Mouse (Mus musculus) hindbrain, embryonic 13.5 days (tissue): ENCODE data around the gene Jph4. TPM values are rescaled to one million over a fixed set of nuclear protein-coding genes. Genes with fewer than 3 reads are reported as not detected.

Experiments
- ATAC-seq: fragments of 200-750 bp; cut with Nextera tagmentation; 2 replicates; pipeline ENCODE4 v1.8.0; 2017; ENCODE audit warnings: moderate TSS enrichment; ENCODE audit not compliant: low FRiP score
- H3K27ac ChIP-seq: fragments of 300-500 bp; sonication (generic); 2 replicates; pipeline ENCODE4 v1.5.1; 2015; ENCODE audit warnings: inconsistent platforms, mild to moderate bottlenecking, moderate library complexity
- H3K27me3 ChIP-seq: fragments of 300-500 bp; sonication (generic); 2 replicates; pipeline ENCODE4 v1.6.1; 2015; ENCODE audit warnings: mild to moderate bottlenecking, inconsistent platforms
- H3K36me3 ChIP-seq: fragments of 300-500 bp; sonication (generic); 2 replicates; pipeline ENCODE4 v1.6.1; 2015; ENCODE audit warnings: mild to moderate bottlenecking, inconsistent platforms
- H3K4me1 ChIP-seq: fragments of 300-500 bp; sonication (generic); replicated peaks from 2 replicates; pipeline ENCODE4 v1.6.1; 2015; ENCODE audit warnings: inconsistent platforms
- H3K4me2 ChIP-seq: fragments of 300-500 bp; sonication (generic); 2 replicates; pipeline ENCODE4 v1.6.1; 2015; ENCODE audit warnings: inconsistent platforms, mild to moderate bottlenecking, moderate library complexity
- H3K4me3 ChIP-seq: fragments of 300-500 bp; sonication (generic); 2 replicates; pipeline ENCODE4 v1.5.1; 2015; ENCODE audit warnings: mild to moderate bottlenecking, inconsistent platforms
- H3K9ac ChIP-seq: fragments of 300-500 bp; sonication (generic); 2 replicates; pipeline ENCODE4 v1.6.1; 2015; ENCODE audit warnings: mild to moderate bottlenecking, inconsistent platforms
- H3K9me3 ChIP-seq: fragments of 300-500 bp; sonication (generic); 2 replicates; pipeline ENCODE4 v1.6.1; 2016; ENCODE audit warnings: inconsistent platforms
- WGBS: fragments of 180-500 bp; shearing (Covaris S2); methylation state at CpG from one replicate; pipeline ENCODE4 v1.1.7; 2015; 5-methylcytosine and 5-hydroxymethylcytosine counted together
- polyA plus RNA-seq: library from polyadenylated mRNA; unstranded; fragments of >200 nt; fragmentation: Nextera tagmentation; extraction: Ambion mirVana; gene quantifications from 2 replicates; pipeline ENCODE4 v1.2.1, GENCODE M21; 2015

The Jph4 gene
- polyA plus RNA-seq, 1 experiment from 2014 or later, result 22.2 TPM

GRCm38 (mm10) chr14:55089199-55089947, 27.4 kb downstream of the Jph4 start:
- Histone ChIP-seq H3K27me3 (no peaks in the 10 kb centered on the region), H3K36me3 (0 out of 2 replicates have a peak, but pooled peaks cover 2% of the 10 kb centered on the region), H3K4me2 (peak overlapping the region; percentile 90), H3K4me3 (peak overlapping the region; percentile 80), H3K4me1 (peaks cover 78% of the 10 kb centered on the region), H3K9ac (peak overlapping the region; percentile 98), H3K27ac (peak overlapping the region; percentile 97), H3K9me3 (no peaks in the 10 kb centered on the region)
- ATAC-seq, result no peak
- 54% methylated on average over 13 of the region's 13 CpGs for WGBS

- ATAC-seq, result no peak
- H3K27me3 ChIP-seq, result no peaks in the 10 kb centered on the region
- H3K9ac ChIP-seq, result 0 out of 2 replicates have a peak overlapping the region, but pooled peaks have one; percentile 14
- H3K4me1 ChIP-seq, result peaks cover 85% of the 10 kb centered on the region
- peak overlapping the region; percentile 86 for H3K27ac ChIP-seq
- no peaks in the 10 kb centered on the region for H3K9me3 ChIP-seq
- 77% methylated on average over 6 of the region's 6 CpGs for WGBS
- peak overlapping the region; percentile 25; the same call in 1 of the 2 replicates for H3K4me2 ChIP-seq
- 0 out of 2 replicates have a peak, but pooled peaks cover 3% of the 10 kb centered on the region for H3K36me3 ChIP-seq
- H3K4me3 ChIP-seq, result no peak overlapping the region
These were observed 30.7 kb downstream of the Jph4 start for GRCm38 (mm10) chr14:55086009-55086514.

- Histone ChIP-seq H3K4me2 (peak overlapping the region; percentile 25), H3K4me3 (no peak overlapping the region), H3K27me3 (no peaks in the 10 kb centered on the region), H3K36me3 (0 out of 2 replicates have a peak, but pooled peaks cover 3% of the 10 kb centered on the region), H3K9ac (peak overlapping the region; percentile 44; the same call in 1 of the 2 replicates), H3K27ac (peak overlapping the region; percentile 86), H3K4me1 (peaks cover 82% of the 10 kb centered on the region), H3K9me3 (no peaks in the 10 kb centered on the region)
- 24% methylated on average over 9 of the region's 9 CpGs for WGBS
- ATAC-seq, result peak; percentile 38
These were observed 31.3 kb downstream of the Jph4 start for GRCm38 (mm10) chr14:55085324-55086008.

GRCm38 (mm10) chr14:55083481-55083880, 33.3 kb downstream of the Jph4 start:
- WGBS, result 74% methylated on average over 6 of the region's 6 CpGs
- H3K4me1 ChIP-seq, result peaks cover 80% of the 10 kb centered on the region
- ATAC-seq, result no peak
- no peak overlapping the region for H3K27ac ChIP-seq
- H3K9ac ChIP-seq, result no peak overlapping the region; the same call in 1 of the 2 replicates
- no peaks in the 10 kb centered on the region for H3K27me3 ChIP-seq
- H3K4me2 ChIP-seq, result no peak overlapping the region
- no peak overlapping the region for H3K4me3 ChIP-seq
- 0 out of 2 replicates have a peak, but pooled peaks cover 3% of the 10 kb centered on the region for H3K36me3 ChIP-seq
- H3K9me3 ChIP-seq, result no peaks in the 10 kb centered on the region

GRCm38 (mm10) chr14:55081105-55081504, 35.6 kb downstream of the Jph4 start:
- 0 out of 2 replicates have a peak, but pooled peaks cover 2% of the 10 kb centered on the region for H3K27me3 ChIP-seq
- no peak overlapping the region for H3K4me3 ChIP-seq
- 13% methylated on average over 5 of the region's 5 CpGs for WGBS
- H3K36me3 ChIP-seq, result 0 out of 2 replicates have a peak, but pooled peaks cover 3% of the 10 kb centered on the region
- H3K4me2 ChIP-seq, result no peak overlapping the region
- H3K9ac ChIP-seq, result no peak overlapping the region
- no peak for ATAC-seq
- no peaks in the 10 kb centered on the region for H3K9me3 ChIP-seq
- H3K4me1 ChIP-seq, result peaks cover 79% of the 10 kb centered on the region
- H3K27ac ChIP-seq, result peak overlapping the region; percentile 53; the same call in 1 of the 2 replicates

- Histone ChIP-seq H3K4me3 (0 out of 2 replicates have a peak overlapping the region, but pooled peaks have one; percentile 15), H3K36me3 (peaks cover 8% of the 10 kb centered on the region), H3K9ac (peak overlapping the region; percentile 63; the same call in 1 of the 2 replicates), H3K27me3 (0 out of 2 replicates have a peak, but pooled peaks cover 2% of the 10 kb centered on the region), H3K4me2 (peak overlapping the region; percentile 47), H3K4me1 (peaks cover 67% of the 10 kb centered on the region), H3K9me3 (no peaks in the 10 kb centered on the region), H3K27ac (peak overlapping the region; percentile 92)
- 24% methylated on average over 8 of the region's 8 CpGs for WGBS
- ATAC-seq, result peak; percentile 41
These were observed 37.3 kb downstream of the Jph4 start for GRCm38 (mm10) chr14:55079214-55079970.

- Histone ChIP-seq H3K9ac (peak overlapping the region; percentile 63), H3K36me3 (peaks cover 17% of the 10 kb centered on the region), H3K4me3 (peak overlapping the region; percentile 15; the same call in 1 of the 2 replicates), H3K27ac (peak overlapping the region; percentile 92), H3K4me1 (peaks cover 62% of the 10 kb centered on the region), H3K4me2 (peak overlapping the region; percentile 47), H3K27me3 (0 out of 2 replicates have a peak, but pooled peaks cover 2% of the 10 kb centered on the region), H3K9me3 (no peaks in the 10 kb centered on the region)
- 4% methylated on average over 23 of the region's 23 CpGs for WGBS
- ATAC-seq, result peak; percentile 65
These were observed 38.3 kb downstream of the Jph4 start for GRCm38 (mm10) chr14:55078366-55078989.

GRCm38 (mm10) chr14:55077481-55078365, 39.0 kb downstream of the Jph4 start:
- ATAC-seq, result no peak
- Histone ChIP-seq H3K27me3 (0 out of 2 replicates have a peak, but pooled peaks cover 2% of the 10 kb centered on the region), H3K4me2 (peak overlapping the region; percentile 47), H3K4me3 (no peak overlapping the region), H3K4me1 (peaks cover 65% of the 10 kb centered on the region), H3K27ac (peak overlapping the region; percentile 92), H3K9me3 (no peaks in the 10 kb centered on the region), H3K9ac (peak overlapping the region; percentile 63), H3K36me3 (peaks cover 24% of the 10 kb centered on the region)
- 16% methylated on average over 15 of the region's 15 CpGs for WGBS

- WGBS, result 70% methylated on average over 3 of the region's 3 CpGs
- no peak overlapping the region for H3K4me3 ChIP-seq
- peaks cover 71% of the 10 kb centered on the region for H3K4me1 ChIP-seq
- peak overlapping the region; percentile 63; the same call in 1 of the 2 replicates for H3K9ac ChIP-seq
- no peak overlapping the region for H3K4me2 ChIP-seq
- H3K27ac ChIP-seq, result peak overlapping the region; percentile 92
- H3K36me3 ChIP-seq, result peaks cover 32% of the 10 kb centered on the region
- no peak for ATAC-seq
- H3K27me3 ChIP-seq, result 0 out of 2 replicates have a peak, but pooled peaks cover 2% of the 10 kb centered on the region
- no peaks in the 10 kb centered on the region for H3K9me3 ChIP-seq
These were observed 39.8 kb downstream of the Jph4 start for GRCm38 (mm10) chr14:55076956-55077355.

- Histone ChIP-seq H3K27me3 (0 out of 2 replicates have a peak, but pooled peaks cover 2% of the 10 kb centered on the region), H3K9ac (no peak overlapping the region), H3K4me3 (no peak overlapping the region), H3K4me1 (peaks cover 71% of the 10 kb centered on the region), H3K4me2 (no peak overlapping the region), H3K27ac (peak overlapping the region; percentile 40), H3K36me3 (peaks cover 39% of the 10 kb centered on the region), H3K9me3 (no peaks in the 10 kb centered on the region)
- ATAC-seq, result no peak
- 48% methylated on average over 6 of the region's 6 CpGs for WGBS
These were observed 40.5 kb downstream of the Jph4 start for GRCm38 (mm10) chr14:55076224-55076623.
